Mouse (Mus musculus) c-Kit-positive CD71-negative TER-119-negative erythroid progenitor cells, embryonic 14.5 days (primary cell): ENCODE measurements around the gene Snd1.

Experiments used
- DNase-seq: peaks from one replicate; pipeline ENCODE4 v3.0.0-alpha.2; 2013; ENCODE audit warnings: low read depth

Snd1 gene

DNA sequence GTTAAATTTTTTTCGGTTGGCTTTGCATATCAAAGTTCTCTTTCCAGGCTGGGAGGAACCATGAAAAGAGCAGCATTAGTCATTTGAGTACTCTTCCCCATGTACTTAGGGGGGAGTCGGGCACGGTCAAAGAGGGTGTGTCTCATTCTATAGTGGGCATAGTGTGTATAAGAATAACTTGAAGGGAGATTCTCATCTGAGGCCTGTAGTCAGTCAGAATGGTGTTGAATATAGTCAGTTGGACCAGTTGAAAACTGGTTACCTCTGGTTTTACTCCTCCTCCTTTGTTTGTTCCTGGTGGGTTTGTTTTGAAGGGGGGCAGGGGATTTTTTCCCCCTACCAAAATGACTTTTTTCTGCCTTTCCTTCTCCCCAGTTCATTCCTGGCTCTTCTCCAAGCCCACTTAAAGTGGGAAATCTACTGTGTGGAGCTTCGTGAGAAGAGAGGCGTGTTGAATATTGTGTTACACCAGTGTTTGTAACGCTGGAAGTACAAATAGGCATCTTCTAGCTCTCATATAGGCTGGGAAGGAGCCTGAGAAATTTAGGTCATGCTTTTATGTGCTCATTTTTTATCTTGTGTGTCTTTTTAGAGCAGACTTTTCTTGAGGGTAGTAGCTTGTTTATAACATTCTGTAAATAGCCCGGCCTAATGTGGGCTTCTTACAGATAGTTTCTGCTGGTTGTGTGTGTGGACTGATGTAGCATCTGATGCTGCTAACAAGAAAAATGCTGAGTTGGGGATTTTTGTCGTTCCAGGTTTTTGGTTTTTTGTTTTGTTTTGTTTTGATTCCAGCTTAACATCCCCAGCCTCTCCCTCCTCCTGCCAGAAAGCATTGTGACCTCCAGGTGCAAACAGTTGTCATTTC, 231.4 kb downstream of the Snd1 start:
- DNase-seq = no peak

DNA sequence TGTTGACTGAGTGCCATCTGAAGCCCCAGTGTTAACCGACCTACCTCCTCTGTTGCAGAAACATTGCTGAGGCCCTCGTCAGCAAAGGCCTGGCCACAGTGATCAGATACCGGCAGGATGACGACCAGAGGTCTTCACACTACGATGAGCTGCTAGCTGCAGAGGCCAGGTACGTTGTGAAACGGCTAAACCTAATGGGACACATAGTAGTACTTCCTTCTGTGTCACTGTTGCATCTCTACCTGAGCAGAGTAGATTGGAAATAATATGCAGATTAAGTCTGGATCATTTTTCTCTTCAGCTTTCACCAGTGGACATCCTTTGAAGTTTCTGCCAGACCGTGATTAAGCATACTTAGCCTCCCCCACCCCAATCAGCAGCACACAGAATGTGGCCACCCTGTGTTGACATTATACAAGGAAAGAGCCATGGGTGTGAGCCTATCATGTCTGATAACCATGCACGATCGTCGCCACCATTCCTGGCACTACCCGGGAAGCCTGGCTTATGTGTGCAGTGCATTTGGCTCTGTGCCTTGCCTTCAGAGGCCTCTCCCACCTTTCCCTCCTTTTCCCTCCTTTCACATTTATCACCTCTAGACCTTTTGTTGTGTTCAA, 232.1 kb downstream of the Snd1 start:
- DNase-seq = no peak

- no peak for DNase-seq
Observed at GRCm38 (mm10) chr6:28710035-28710434, 235.1 kb downstream of the Snd1 start.

DNA sequence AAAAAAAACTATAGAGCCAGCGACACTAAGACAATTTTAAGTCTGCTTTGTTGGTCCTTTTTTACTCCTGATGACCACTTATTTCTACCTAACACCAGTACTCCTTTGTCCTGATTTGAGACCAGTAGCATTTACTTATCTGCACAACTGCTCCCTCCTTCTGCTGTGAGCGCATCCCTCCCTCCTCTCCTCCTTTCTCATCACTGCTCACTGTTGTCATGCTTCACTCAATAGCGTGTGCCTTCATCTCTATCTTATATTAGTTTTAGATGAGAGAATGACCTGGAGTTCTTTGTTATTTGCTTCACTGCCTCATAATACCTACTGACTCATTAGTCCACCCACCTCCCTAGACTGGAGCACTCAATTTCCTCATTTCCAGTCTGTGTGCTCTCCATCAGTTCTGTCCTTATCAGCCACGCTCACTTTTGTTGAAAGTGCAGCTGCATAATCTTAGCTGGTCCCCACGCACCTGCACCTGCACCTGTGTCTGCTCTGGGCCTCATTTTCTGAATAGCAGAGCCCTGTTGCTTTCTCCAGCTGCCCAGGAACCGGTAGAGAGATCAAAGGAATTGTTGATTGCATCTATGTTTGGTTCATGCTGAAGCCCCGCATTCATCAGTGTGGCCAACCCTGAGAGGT, 242.4 kb downstream of the Snd1 start:
- no peak for DNase-seq

GRCm38 (mm10) chr6:28717845-28718237, 242.9 kb downstream of the Snd1 start:
- DNase-seq = no peak

- DNase-seq = no peak
Observed at GRCm38 (mm10) chr6:28720391-28721171, 245.6 kb downstream of the Snd1 start.

DNA sequence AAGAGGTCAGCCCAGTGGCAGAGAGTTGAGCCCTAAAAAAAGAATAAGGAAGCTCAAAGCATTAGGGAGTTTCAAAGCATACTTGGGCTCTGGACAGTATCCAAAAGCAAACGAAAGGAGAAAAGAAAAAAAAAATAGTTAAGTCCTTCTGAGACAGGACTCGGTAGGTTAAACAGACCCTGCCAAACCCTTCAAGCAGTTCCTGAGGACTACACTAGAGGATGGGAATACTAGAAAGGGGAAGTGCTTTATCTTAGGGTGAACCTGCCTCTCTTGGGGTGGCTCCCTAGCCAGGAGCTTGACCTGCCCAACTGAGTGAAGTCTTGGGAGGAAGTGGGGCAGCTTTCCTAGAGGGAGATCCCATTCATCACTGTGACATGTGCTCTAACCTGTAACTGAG, 248.1 kb downstream of the Snd1 start:
- DNase-seq = no peak

GRCm38 (mm10) chr6:28724776-28725175, 249.8 kb downstream of the Snd1 start:
- no peak for DNase-seq

GRCm38 (mm10) chr6:28729236-28729635, 254.3 kb downstream of the Snd1 start:
- DNase-seq = no peak

DNA sequence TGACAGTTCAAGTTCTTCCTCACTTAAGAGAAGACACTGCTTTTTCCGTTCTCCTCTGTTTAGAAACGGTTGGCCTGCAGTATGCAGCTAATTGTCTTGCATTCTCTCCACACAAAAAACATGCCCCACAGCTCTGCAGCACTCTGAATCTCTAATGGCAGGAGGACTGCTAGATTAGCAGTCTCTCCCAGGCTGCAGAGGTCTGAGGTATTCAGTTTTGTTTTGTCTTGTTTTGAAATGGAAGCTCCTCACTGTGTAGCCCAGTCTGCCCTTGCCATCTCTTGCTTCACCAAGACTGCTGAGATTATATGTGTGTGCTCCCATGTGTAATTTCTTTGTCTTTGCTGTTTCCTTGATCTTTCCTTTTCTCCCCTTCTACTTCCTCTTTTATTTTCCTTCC, 254.7 kb downstream of the Snd1 start:
- no peak for DNase-seq

DNA sequence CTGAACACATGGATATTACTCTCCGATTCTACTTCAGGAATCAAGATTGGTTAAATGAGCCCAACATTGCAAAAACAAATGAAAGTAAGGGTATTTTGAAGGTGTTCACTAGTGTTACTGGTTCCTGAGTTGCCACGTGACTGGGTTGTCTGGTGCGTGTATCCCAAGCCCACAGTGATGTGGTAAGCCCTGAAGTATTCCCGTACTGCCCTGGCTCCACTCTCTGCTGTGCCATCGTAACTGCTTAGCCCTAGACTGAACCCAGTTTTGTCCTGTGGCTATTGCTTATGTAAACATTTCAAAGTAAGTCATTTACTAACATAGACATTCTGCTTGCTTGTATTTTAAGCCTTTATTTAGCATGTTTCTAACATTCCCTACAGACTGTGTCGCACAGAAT, 256.3 kb downstream of the Snd1 start:
- DNase-seq = no peak

- DNase-seq = no peak
Observed at GRCm38 (mm10) chr6:28733884-28734647, 259.1 kb downstream of the Snd1 start.

GRCm38 (mm10) chr6:28735116-28735515, 260.2 kb downstream of the Snd1 start:
- DNase-seq = no peak

DNA sequence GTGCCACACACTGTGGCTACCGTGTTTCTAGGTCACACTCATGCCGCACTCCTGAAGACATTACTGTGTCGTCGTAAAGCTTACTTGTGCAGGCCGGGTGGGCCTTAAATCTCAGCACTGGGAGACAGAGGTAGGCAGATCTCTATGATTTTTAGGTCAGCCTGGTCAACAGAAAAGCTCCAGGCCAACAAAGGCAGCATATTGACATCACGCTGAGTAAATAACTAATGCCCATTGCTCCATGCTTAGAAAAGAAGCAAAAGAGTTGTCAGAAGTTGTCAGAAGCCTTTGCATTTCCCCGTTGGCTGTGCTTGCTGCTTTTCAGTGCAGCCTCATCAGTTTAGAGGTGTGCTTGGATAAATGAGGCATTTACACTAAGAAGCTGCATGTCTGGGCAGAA, 261.7 kb downstream of the Snd1 start:
- DNase-seq = no peak

GRCm38 (mm10) chr6:28737601-28738000, 262.7 kb downstream of the Snd1 start:
- no peak for DNase-seq

GRCm38 (mm10) chr6:28743586-28743985, 268.6 kb downstream of the Snd1 start:
- DNase-seq = no peak

GRCm38 (mm10) chr6:28745864-28746263, 270.9 kb downstream of the Snd1 start:
- DNase-seq = no peak

GRCm38 (mm10) chr6:28747025-28747424, 272.1 kb downstream of the Snd1 start:
- DNase-seq = no peak

DNA sequence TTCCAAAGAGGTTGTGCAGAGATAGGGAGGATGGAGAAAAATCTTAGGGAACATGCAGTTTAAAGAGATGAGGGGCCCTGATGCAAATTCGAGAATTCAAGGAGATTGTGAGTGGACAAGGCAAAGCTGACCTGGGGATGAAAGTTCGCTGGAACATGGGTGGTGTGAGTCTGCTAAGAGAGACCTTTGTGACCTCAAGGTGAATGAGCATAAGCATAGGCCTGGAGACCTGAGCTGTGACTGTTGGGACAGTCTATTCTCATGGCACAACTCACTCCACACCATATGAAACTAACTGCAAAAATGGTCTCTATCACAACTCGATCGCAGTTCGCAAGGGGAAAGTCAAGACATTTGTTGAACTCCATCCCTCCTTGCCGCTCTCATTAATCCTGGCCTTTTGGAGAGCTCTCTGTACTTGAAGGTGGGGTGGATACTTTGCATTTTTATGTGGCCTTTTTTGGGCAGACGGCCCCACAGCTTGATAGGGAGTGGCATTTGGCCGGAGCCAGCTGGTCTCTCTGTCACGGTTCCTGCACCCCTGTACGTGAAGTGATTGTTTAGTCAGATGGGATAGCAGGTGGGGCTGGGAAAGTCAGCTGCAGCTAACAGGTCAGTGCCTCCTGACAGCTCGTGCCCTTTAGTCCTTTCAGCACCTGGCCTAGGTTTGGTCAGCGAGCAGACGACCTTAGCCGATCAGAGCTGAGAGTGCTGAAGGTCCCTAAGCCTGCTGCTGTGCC, 273.2 kb downstream of the Snd1 start:
- DNase-seq = no peak

DNA sequence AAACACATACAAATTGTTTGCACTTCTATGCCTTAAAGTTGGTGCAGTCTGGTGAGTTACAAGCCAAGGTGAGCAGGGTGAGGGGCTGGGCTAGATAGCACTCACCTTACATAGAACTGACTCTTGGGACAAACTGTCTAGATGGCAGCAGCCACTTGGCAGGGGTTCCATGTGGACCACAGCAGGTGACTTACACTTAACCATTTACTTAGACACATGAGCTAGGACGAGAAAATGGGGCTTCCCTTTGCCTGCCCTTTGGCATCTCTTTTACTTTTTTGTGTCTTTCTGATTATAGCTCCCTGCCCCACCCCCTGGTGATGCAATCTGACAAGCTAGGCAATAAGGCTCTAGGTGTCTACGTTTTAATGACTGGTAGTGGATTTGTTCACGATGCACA, 274.3 kb downstream of the Snd1 start:
- no peak for DNase-seq

DNA sequence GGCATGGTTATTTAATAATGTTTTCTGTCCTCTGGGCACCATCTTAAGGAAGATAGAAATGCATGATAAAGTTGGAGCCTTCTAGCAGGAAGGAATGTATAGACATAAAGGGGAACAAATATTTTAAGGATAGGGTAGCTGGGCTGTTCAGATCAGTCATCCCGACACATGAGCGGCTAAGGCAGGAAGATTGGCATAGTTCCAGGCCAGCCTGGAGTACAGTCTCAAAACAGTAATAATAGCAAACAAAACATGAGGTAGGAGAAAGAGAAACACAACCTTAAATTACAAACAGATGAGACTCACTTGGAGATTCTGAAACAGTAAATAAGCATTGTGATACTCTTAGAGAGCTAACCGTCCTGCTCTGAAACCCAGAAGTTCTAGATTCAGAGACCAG, 276.2 kb downstream of the Snd1 start:
- no peak for DNase-seq
